Mouse (Mus musculus) limb, embryonic 14.5 days (tissue): ENCODE measurements at regions not wholly inside any gene's neighbourhood (a gene's known extent, or its start where the extent isn't known, plus 50 kb on each side); places are given as distances from the start of the nearest gene placed in this dataset.

Experiments
- ATAC-seq: fragments of 200-750 bp; cut with Nextera tagmentation; 2 replicates; pipeline ENCODE4 v1.8.0; 2017; ENCODE audit warnings: low read depth, moderate number of reproducible peaks, moderate TSS enrichment; ENCODE audit not compliant: low FRiP score
- DNase-seq: peaks from one replicate; pipeline ENCODE4 v3.0.0-alpha.2; 2015; ENCODE audit warnings: low spot score
- H3K27ac ChIP-seq: fragments of 300-500 bp; sonication (generic); replicated peaks from 2 replicates; pipeline ENCODE4 v1.5.1; 2014; ENCODE audit warnings: low read depth, mild to moderate bottlenecking, low read length, moderate library complexity, mixed read lengths
- H3K27me3 ChIP-seq: fragments of 300-500 bp; sonication (generic); 2 replicates; pipeline ENCODE4 v1.6.1; 2014; ENCODE audit warnings: low read length, mixed read lengths; ENCODE audit not compliant: control insufficient read depth, insufficient read depth
- H3K36me3 ChIP-seq: fragments of 300-500 bp; sonication (generic); 2 replicates; pipeline ENCODE4 v1.6.1; 2014; ENCODE audit warnings: mild to moderate bottlenecking, low read length, moderate library complexity, mixed read lengths; ENCODE audit not compliant: control insufficient read depth, insufficient read depth
- H3K4me1 ChIP-seq: fragments of 300-500 bp; sonication (generic); 2 replicates; pipeline ENCODE4 v1.6.1; 2014; ENCODE audit warnings: antibody characterized with exemption, low read length, mixed read lengths; ENCODE audit not compliant: control insufficient read depth, insufficient read depth
- H3K4me2 ChIP-seq: fragments of 300-500 bp; sonication (generic); replicated peaks from 2 replicates; pipeline ENCODE4 v1.6.1; 2014; ENCODE audit warnings: low read depth, mild to moderate bottlenecking, low read length, moderate library complexity; ENCODE audit not compliant: severe bottlenecking
- H3K4me3 ChIP-seq: fragments of 300-500 bp; sonication (generic); replicated peaks from 2 replicates; pipeline ENCODE4 v1.5.1; 2014; ENCODE audit warnings: low read length
- H3K9ac ChIP-seq: fragments of 300-500 bp; sonication (generic); 2 replicates; pipeline ENCODE4 v1.6.1; 2014; ENCODE audit warnings: mild to moderate bottlenecking, low read depth, low read length, moderate library complexity; ENCODE audit not compliant: severe bottlenecking
- H3K9me3 ChIP-seq: fragments of 300-500 bp; sonication (generic); 2 replicates; pipeline ENCODE4 v1.6.1; 2016; ENCODE audit warnings: low read length; ENCODE audit not compliant: control insufficient read depth
- POLR2A ChIP-seq: fragments of 200-500 bp; IDR thresholded peaks from 2 replicates; pipeline ENCODE4 v1.8.0; 2012; ENCODE audit warnings: inconsistent platforms, mild to moderate bottlenecking, moderate library complexity, borderline replicate concordance; ENCODE audit not compliant: insufficient read depth, insufficient read length; ENCODE audit errors: extremely low read depth
- WGBS: fragments of 180-500 bp; shearing (Covaris S2); extraction: QIAGEN DNeasy Blood & Tissue Kit; methylation state at CpG from one replicate; pipeline ENCODE4 v1.1.7; 2014; 5-methylcytosine and 5-hydroxymethylcytosine counted together

DNA sequence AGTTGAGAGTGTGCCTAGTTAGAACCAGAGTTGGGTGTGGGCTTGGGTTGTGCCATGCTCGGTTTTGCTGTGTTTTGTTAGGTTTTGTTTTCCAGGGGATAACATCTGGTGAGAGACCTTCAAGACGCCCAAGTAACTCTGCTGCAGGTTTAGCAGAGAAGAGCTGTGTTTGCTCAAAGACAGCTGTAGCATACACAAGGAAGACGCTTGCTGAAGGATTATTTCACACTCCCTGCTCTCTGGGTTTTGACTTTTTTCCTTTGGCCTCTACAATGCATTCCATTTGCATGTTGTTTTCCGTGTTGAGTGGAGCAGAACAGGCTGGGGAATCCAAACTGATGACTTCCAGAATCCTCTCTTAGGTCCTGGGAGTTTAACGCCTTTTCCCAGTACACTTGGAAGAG is 170.8 kb downstream of the Kctd12 start:
- no peaks in the 10 kb centered on the region for H3K36me3 ChIP-seq
- no peaks in the 10 kb centered on the region for H3K27me3 ChIP-seq
- TF ChIP-seq POLR2A, result no peak
- H3K4me1 ChIP-seq, result peaks cover 17% of the 10 kb centered on the region
- WGBS, result 30% methylated on average over 5 of the region's 5 CpGs
- peak overlapping the region; percentile 3; the same call in 1 of the 2 replicates for H3K4me2 ChIP-seq
- H3K4me3 ChIP-seq, result no peak overlapping the region
- ATAC-seq (peak; percentile 84), DNase-seq (peak; percentile 84)
- H3K27ac ChIP-seq, result peak overlapping the region; percentile 80
- no peaks in the 10 kb centered on the region for H3K9me3 ChIP-seq
- H3K9ac ChIP-seq, result no peak overlapping the region

GRCm38 (mm10) chr14:102811022-102811421 is 171.4 kb downstream of the Kctd12 start:
- peak; percentile 53; the same call in 1 of the 2 replicates for ATAC-seq
- no peak for TF ChIP-seq POLR2A
- DNase-seq, result peak; percentile 69
- Histone ChIP-seq H3K27me3 (no peaks in the 10 kb centered on the region), H3K36me3 (no peaks in the 10 kb centered on the region), H3K4me3 (no peak overlapping the region), H3K4me1 (peaks cover 20% of the 10 kb centered on the region), H3K9me3 (no peaks in the 10 kb centered on the region), H3K9ac (no peak overlapping the region), H3K27ac (peak overlapping the region; percentile 80; the same call in 1 of the 2 replicates), H3K4me2 (0 out of 2 replicates have a peak overlapping the region, but pooled peaks have one; percentile 3)
- WGBS, result 51% methylated on average over 5 of the region's 5 CpGs

DNA sequence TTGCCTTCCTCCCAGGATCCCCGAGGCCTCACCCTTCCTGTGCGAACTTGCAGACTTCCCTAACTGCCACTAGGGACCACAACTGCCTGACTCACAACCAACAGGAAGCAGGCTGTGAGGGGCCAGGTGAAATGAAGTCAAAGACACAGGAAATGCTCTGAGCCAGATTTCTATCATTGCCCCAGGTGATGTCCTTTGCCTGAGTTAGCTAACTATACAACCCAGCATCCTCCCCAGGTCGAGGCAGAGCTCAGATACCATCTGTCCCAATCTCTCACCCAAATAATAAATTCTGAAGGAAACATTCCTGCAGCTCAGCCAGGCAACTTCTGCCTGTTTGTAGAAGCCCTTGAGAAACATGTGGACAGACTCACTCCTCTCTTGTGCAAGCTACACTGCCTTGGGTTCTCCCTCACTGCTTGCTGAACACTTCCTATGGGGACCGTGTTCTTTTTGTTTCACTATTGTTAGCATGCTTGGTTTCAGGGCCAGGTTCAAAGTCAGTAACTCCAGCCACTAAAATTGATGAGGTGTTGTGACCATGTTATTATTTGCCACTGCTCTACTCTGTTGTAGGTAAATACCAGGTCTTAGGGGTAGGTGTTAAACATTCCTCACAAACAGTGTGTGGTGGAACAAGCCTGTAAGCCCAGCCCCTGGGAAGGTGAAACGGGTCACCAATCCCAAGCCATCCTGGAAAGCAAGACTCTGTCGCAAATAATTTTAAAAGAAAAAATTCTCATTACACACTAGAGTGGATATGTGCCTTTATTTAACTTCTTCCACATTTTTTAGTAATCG is 172.1 kb downstream of the Kctd12 start:
- Histone ChIP-seq H3K27me3 (no peaks in the 10 kb centered on the region), H3K4me2 (no peak overlapping the region), H3K4me1 (peaks cover 20% of the 10 kb centered on the region), H3K9ac (no peak overlapping the region), H3K9me3 (no peaks in the 10 kb centered on the region), H3K27ac (0 out of 2 replicates have a peak overlapping the region, but pooled peaks have one; percentile 15), H3K36me3 (no peaks in the 10 kb centered on the region), H3K4me3 (no peak overlapping the region)
- ATAC-seq (peak; percentile 41; the same call in 1 of the 2 replicates), DNase-seq (peak; percentile 56)
- WGBS, result 34% methylated on average over 7 of the region's 7 CpGs
- no peak for TF ChIP-seq POLR2A

GRCm38 (mm10) chr14:102805936-102806923 is 176.2 kb downstream of the Kctd12 start:
- TF ChIP-seq POLR2A, result no peak
- Histone ChIP-seq H3K9ac (no peak overlapping the region), H3K36me3 (no peaks in the 10 kb centered on the region), H3K9me3 (no peaks in the 10 kb centered on the region), H3K4me2 (no peak overlapping the region), H3K4me3 (no peak overlapping the region), H3K27me3 (no peaks in the 10 kb centered on the region), H3K27ac (no peak overlapping the region), H3K4me1 (peaks cover 15% of the 10 kb centered on the region)
- ATAC-seq, result no peak
- WGBS, result 57% methylated on average over 21 of the region's 21 CpGs
- peak; percentile 31 for DNase-seq

GRCm38 (mm10) chr14:102795676-102796075 is 186.8 kb downstream of the Kctd12 start:
- Histone ChIP-seq H3K9ac (no peak overlapping the region), H3K4me1 (no peaks in the 10 kb centered on the region), H3K4me2 (no peak overlapping the region), H3K27ac (no peak overlapping the region), H3K4me3 (no peak overlapping the region), H3K36me3 (no peaks in the 10 kb centered on the region), H3K9me3 (no peaks in the 10 kb centered on the region), H3K27me3 (no peaks in the 10 kb centered on the region)
- no peak for TF ChIP-seq POLR2A
- ATAC-seq (no peak), DNase-seq (no peak)
- 74% methylated on average over 2 of the region's 2 CpGs for WGBS
